Mouse (Mus musculus) liver, embryonic 13.5 days (tissue): ENCODE results near the gene Necap1. TPM values are rescaled to one million over a fixed set of nuclear protein-coding genes. Genes with fewer than 3 reads are reported as not detected.

ENCODE experiments used
- ATAC-seq: fragments of 200-750 bp; cut with Nextera tagmentation; 2 replicates; pipeline ENCODE4 v1.8.0; 2017; ENCODE audit warnings: low read depth, mild to moderate bottlenecking, moderate number of reproducible peaks, moderate library complexity
- DNase-seq: peaks from one replicate; pipeline ENCODE4 v3.0.0; 2022
- H3K27ac ChIP-seq: fragments of 300-500 bp; sonication (generic); 2 replicates; pipeline ENCODE4 v1.5.1; 2015; ENCODE audit warnings: moderate library complexity, mild to moderate bottlenecking, inconsistent platforms
- H3K27me3 ChIP-seq: fragments of 300-500 bp; sonication (generic); 2 replicates; pipeline ENCODE4 v1.6.1; 2015; ENCODE audit warnings: mild to moderate bottlenecking, inconsistent platforms
- H3K36me3 ChIP-seq: fragments of 300-500 bp; sonication (generic); 2 replicates; pipeline ENCODE4 v1.6.1; 2015; ENCODE audit warnings: mild to moderate bottlenecking, inconsistent platforms
- H3K4me1 ChIP-seq: fragments of 300-500 bp; sonication (generic); replicated peaks from 2 replicates; pipeline ENCODE4 v1.6.1; 2015; ENCODE audit warnings: inconsistent platforms
- H3K4me2 ChIP-seq: fragments of 300-500 bp; sonication (generic); 2 replicates; pipeline ENCODE4 v1.6.1; 2015; ENCODE audit warnings: inconsistent platforms, mild to moderate bottlenecking, moderate library complexity
- H3K4me3 ChIP-seq: fragments of 300-500 bp; sonication (generic); replicated peaks from 2 replicates; pipeline ENCODE4 v1.5.1; 2015; ENCODE audit warnings: mild to moderate bottlenecking, inconsistent platforms
- H3K9ac ChIP-seq: fragments of 300-500 bp; sonication (generic); 2 replicates; pipeline ENCODE4 v1.6.1; 2015; ENCODE audit warnings: mild to moderate bottlenecking, inconsistent platforms
- H3K9me3 ChIP-seq: fragments of 300-500 bp; sonication (generic); replicated peaks from 2 replicates; pipeline ENCODE4 v1.6.1; 2016; ENCODE audit warnings: inconsistent platforms
- WGBS: fragments of 180-500 bp; shearing (Covaris S2); methylation state at CpG from one replicate; pipeline ENCODE4 v1.1.7; 2015; ENCODE audit not compliant: insufficient replicate concordance; 5-methylcytosine and 5-hydroxymethylcytosine counted together
- microRNA-seq: library from miRNA; unstranded; fragments of <30 nt; microRNA quantifications from one replicate; pipeline ENCODE4, GENCODE M21; 2016
- polyA plus RNA-seq: library from polyadenylated mRNA; unstranded; fragments of >200 nt; fragmentation: Nextera tagmentation; extraction: Ambion mirVana; gene quantifications from 2 replicates; pipeline ENCODE4 v1.2.1, GENCODE M21; 2015

Gene Necap1
- polyA plus RNA-seq, 1 experiment from 2014 or later = 24.9 TPM

DNA sequence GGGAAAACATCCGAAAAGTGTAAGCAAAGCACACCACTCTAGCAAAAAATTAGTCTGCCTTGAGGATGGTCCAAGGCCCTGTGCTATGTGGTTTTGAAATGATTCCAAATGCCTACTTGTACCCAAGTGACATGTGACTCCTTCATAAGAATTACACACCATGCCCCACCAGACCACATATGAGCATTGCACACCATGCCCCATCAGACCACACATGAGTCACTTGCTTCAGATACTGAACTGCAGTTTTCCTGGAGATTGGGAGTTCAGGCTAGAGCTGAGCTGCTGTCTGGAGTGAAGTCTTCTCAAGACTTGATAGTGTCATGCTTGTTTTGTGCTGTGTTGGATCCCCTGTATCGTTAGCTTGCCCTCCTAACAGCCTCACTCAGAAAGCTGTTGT, 15.3 kb downstream of the Necap1 start:
- ATAC-seq = no peak
- 87% methylated on average over 2 of the region's 2 CpGs for WGBS
- no peaks in the 10 kb centered on the region for H3K4me1 ChIP-seq
- no peak overlapping the region for H3K4me3 ChIP-seq
- no peak overlapping the region for H3K27ac ChIP-seq
- DNase-seq = no peak
- no peaks in the 10 kb centered on the region for H3K9me3 ChIP-seq
- no peak overlapping the region for H3K9ac ChIP-seq
- peaks cover 59% of the 10 kb centered on the region for H3K36me3 ChIP-seq
- H3K4me2 ChIP-seq = no peak overlapping the region
- no peaks in the 10 kb centered on the region for H3K27me3 ChIP-seq

DNA sequence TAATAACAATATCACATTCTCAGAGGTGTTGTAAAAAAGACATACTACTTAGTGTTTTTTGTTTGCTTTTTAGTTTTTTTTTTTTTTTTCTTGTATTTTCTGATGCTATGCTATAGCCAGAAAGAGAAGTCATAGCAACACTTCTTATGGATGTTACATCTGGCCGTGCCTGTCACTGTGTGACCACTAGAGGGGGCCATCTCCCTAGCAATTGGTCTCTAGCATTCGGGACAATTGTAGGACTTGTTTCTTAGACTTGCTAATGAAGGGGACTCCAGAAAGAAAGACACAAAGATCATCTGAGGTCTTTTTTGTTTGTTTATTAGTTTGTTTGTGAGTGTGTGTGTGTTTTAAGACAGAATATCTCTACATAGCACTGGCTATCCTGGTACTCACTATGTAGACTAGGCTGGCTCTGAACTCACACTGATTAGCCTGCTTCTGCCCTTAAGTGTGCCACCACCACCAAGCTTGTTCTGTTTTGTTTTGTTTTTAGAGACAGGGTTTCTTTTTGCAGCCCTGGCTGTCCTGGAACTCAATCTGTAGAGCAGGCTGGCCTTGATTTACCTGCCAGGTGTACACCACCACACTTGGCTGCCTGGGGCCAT, 18.3 kb downstream of the Necap1 start:
- Histone ChIP-seq H3K9me3 (no peaks in the 10 kb centered on the region), H3K9ac (no peak overlapping the region), H3K4me3 (no peak overlapping the region), H3K4me1 (no peaks in the 10 kb centered on the region), H3K27me3 (no peaks in the 10 kb centered on the region), H3K4me2 (no peak overlapping the region), H3K36me3 (peaks cover 37% of the 10 kb centered on the region), H3K27ac (no peak overlapping the region)
- 10% methylated on average over 2 of the region's 2 CpGs for WGBS
- ATAC-seq (no peak), DNase-seq (peak; percentile 40)

DNA sequence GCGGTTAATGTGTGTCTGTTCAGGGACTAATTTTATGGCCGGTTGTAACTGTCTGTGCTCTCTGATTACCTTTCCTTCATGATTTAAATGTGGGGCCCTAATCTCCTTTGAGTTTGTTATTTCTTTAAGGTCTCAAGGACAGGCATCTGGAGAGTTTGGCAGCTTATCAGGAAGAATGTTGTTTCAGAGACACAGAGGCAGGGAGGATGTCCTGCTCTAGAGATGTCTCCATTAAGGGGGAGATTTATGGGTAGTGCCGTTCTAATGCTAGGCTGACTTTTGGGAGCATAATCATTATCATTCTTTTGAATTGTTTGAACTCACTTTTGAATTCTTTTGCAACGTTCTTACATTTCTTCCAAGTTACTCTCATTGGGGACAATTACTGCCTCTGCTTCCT, 45.6 kb downstream of the Necap1 start:
- 42% methylated on average over 4 of the region's 4 CpGs for WGBS
- no peak for ATAC-seq
- H3K4me1 ChIP-seq = no peaks in the 10 kb centered on the region
- DNase-seq = no peak
- no peaks in the 10 kb centered on the region for H3K36me3 ChIP-seq
- H3K9me3 ChIP-seq = no peaks in the 10 kb centered on the region
- no peak overlapping the region for H3K27ac ChIP-seq
- no peak overlapping the region for H3K4me3 ChIP-seq
- H3K9ac ChIP-seq = no peak overlapping the region
- H3K27me3 ChIP-seq = no peaks in the 10 kb centered on the region
- no peak overlapping the region for H3K4me2 ChIP-seq

DNA sequence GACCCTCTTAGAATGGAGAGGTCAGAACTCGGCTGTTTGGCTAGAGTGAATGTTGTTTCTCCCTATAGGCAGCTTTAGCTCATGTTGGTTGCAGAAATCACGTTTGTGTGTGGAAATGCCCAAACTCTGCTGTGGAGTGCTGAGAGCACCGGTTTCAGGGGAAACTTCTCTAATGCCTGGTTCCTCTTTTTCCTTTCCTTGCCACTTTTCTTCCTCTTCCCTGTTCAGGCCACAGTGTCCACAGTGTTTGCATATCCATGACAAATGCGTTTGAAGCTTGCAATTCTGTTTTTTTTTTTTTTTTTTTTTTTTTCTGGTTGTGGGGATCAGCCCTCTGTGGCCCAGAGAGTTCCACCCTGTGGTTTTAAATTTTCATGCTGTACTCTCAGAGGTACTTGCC, 47.2 kb downstream of the Necap1 start, which contains the start of gene Clec4a1:
Gene Clec4a1, plus strand, starts transcription at position 398 of the 400 bp plus-strand sequence.
- DNase-seq (no peak), ATAC-seq (no peak)
- Histone ChIP-seq H3K9ac (no peak within 1 kb of the TSS), H3K4me3 (no peak within 1 kb of the TSS), H3K4me1 (no peaks in the 10 kb centered on the region), H3K9me3 (no peaks in the 10 kb centered on the region), H3K4me2 (no peak within 1 kb of the TSS), H3K36me3 (no peaks in the 10 kb centered on the region), H3K27me3 (no peaks in the 10 kb centered on the region), H3K27ac (no peak within 1 kb of the TSS)
- 18% methylated on average over 4 of the region's 4 CpGs for WGBS

- no peaks in the 10 kb centered on the region for H3K27me3 ChIP-seq
- DNase-seq (no peak), ATAC-seq (no peak)
- no peak overlapping the region for H3K4me2 ChIP-seq
- no peak overlapping the region for H3K9ac ChIP-seq
- H3K27ac ChIP-seq = no peak overlapping the region
- H3K36me3 ChIP-seq = no peaks in the 10 kb centered on the region
- WGBS = 68% methylated on average over 3 of the region's 3 CpGs
- H3K4me3 ChIP-seq = no peak overlapping the region
- no peaks in the 10 kb centered on the region for H3K9me3 ChIP-seq
- H3K4me1 ChIP-seq = no peaks in the 10 kb centered on the region
These were observed 60.6 kb downstream of the Necap1 start for GRCm38 (mm10) chr6:122934845-122935244.

Small RNA genes lying within 50 kb of the gene (microRNA-seq; reads per million reads assigned to microRNA genes)
- gene Mir7231 = not detected

Other genes starting within 250 kb of the Necap1 start
- gene Dppa3, start 248.1 kb upstream of the Necap1 start, polyA plus RNA-seq = not detected in 2 replicates
- not detected in 2 replicates for gene Nanog, start 167.0 kb upstream of the Necap1 start, polyA plus RNA-seq
- gene Slc2a3, start 72.8 kb upstream of the Necap1 start, polyA plus RNA-seq = 18.6 and 21.4 TPM in 2 replicates
- gene Foxj2, start 54.6 kb upstream of the Necap1 start, polyA plus RNA-seq = 1.0 and 1.2 TPM in 2 replicates
- 1.1 and 1.3 TPM in 2 replicates for gene C3ar1, start 18.3 kb upstream of the Necap1 start, polyA plus RNA-seq
- gene Clec4a1, start 47.4 kb downstream of the Necap1 start, polyA plus RNA-seq = 3.7 TPM in 2 replicates
- gene Clec4a3, start 78.0 kb downstream of the Necap1 start, polyA plus RNA-seq = 3.5 and 3.6 TPM in 2 replicates
- not detected in 2 replicates for gene Clec4a4, start 115.9 kb downstream of the Necap1 start, polyA plus RNA-seq
- gene Clec4b1, start 175.5 kb downstream of the Necap1 start, polyA plus RNA-seq = not detected in 2 replicates
- 6.8 and 6.9 TPM in 2 replicates for gene Clec4a2, start 232.0 kb downstream of the Necap1 start, polyA plus RNA-seq